Comparison of ENCODE assay signal across 8 mouse cellular contexts in genomic region chr13:56266435-56266834, GRCm38 (mm10). TPM values are rescaled to one million over a fixed set of nuclear protein-coding genes. Genes with fewer than 3 reads are reported as not detected.
A peak's percentile ranks its signal among the peaks of the same experiment; 100 is the strongest.
DNase-seq lines count a peak whose midpoint lies in the region; ATAC-seq and TF ChIP-seq lines count a peak whose summit lies in the region.

No protein-coding gene starts in this region.

- TF ChIP-seq EP300 in liver, postnatal 0 days (IDR thresholded peaks at IDR 0.05; ENCODE audit: low read depth), result no peak

- DNase-seq in frontal cortex, adult 2 months (ENCODE audit: extremely low spot score in 1 of 2, low spot score in 1 of 2), result peak; percentile 10 to 67
- no peak for DNase-seq in frontal cortex, postnatal 25 days (ENCODE audit: low spot score in 2 of 2)
- DNase-seq in liver, postnatal 0 days, result no peak
- no peak for DNase-seq in liver
- peak; percentile 52 for DNase-seq in brain, adult 2 months (ENCODE audit: low read depth, low spot score)
- peak; percentile 32 to 40 for DNase-seq in left cerebral cortex, postnatal 25 days (ENCODE audit: low spot score in 2 of 2)
- DNase-seq in splenic B cell, adult 2 months (ENCODE audit: low read depth, low spot score), result peak; percentile 50
- no peak for DNase-seq in urinary bladder, adult 18-20 months (ENCODE audit: low spot score in 2 of 2)

- no peak overlapping the region for H3K4me3 ChIP-seq in liver, postnatal 0 days (ENCODE audit: low read depth, low read length)

- no peaks in the 10 kb centered on the region for H3K36me3 ChIP-seq in liver, postnatal 0 days (replicated peaks; ENCODE audit: insufficient read depth, low read length)
- no peaks in the 10 kb centered on the region for H3K36me3 ChIP-seq in splenic B cell, adult 2 months (ENCODE audit: control insufficient read depth, insufficient read depth, low read length, poor library complexity, severe bottlenecking)

- H3K27me3 ChIP-seq in liver, postnatal 0 days (ENCODE audit: insufficient read depth, low read length), result peaks cover 15% of the 10 kb centered on the region; the same call in 1 of the 2 replicates
- no peaks in the 10 kb centered on the region for H3K27me3 ChIP-seq in splenic B cell, adult 2 months (ENCODE audit: control insufficient read depth, insufficient read depth, low read length, poor library complexity, severe bottlenecking)

- peak; percentile 62 for TF ChIP-seq CTCF in liver, postnatal 0 days (IDR thresholded peaks at IDR 0.05; ENCODE audit: low read depth)

- H3K27ac ChIP-seq in liver, postnatal 0 days (ENCODE audit: low read depth), result no peak overlapping the region

- intact Hi-C loops in left cerebral cortex, postnatal 25 days (cut with DNase I), result loop anchor here (1.0 kb wide), 1 partner anchor 69 kb away; no protein-coding TSS in a partner anchor

- no peak overlapping the region for H3K9ac ChIP-seq in liver, postnatal 0 days (replicated peaks)

- no peak for ATAC-seq in liver, postnatal 0 days

- H3K4me1 ChIP-seq in liver, postnatal 0 days (ENCODE audit: insufficient read depth), result no peaks in the 10 kb centered on the region

- H3K4me2 ChIP-seq in liver, postnatal 0 days (ENCODE audit: low read depth, low read length), result no peak overlapping the region

- no peaks in the 10 kb centered on the region for H3K9me3 ChIP-seq in liver, postnatal 0 days (ENCODE audit: low read length)

- WGBS in liver, postnatal 0 days (ENCODE audit: insufficient replicate concordance), result 34% methylated on average over 8 of the region's 8 CpGs

RNA-seq across cellular contexts. Expression of gene Neurog1, which starts 14.5 kb away (rescaled TPM):
- polyA plus RNA-seq in frontal cortex, adult 2 months (2012; rRNA removed), result 0.13 and 0.24 TPM in 2 replicates
- not detected in 2 replicates for polyA plus RNA-seq in liver, postnatal 0 days (2015; fragmentation: Nextera tagmentation; extraction: Ambion mirVana)
- under 1 TPM; 0.18 to 0.34 TPM for total RNA-seq in left cerebral cortex, postnatal 25 days (2021)

RNA-seq across cellular contexts. Expression of gene Cxcl14, which starts 29.9 kb away (rescaled TPM):
- 125 and 137 TPM in 2 replicates for polyA plus RNA-seq in frontal cortex, adult 2 months (2012; rRNA removed)
- polyA plus RNA-seq in liver, postnatal 0 days (2015; fragmentation: Nextera tagmentation; extraction: Ambion mirVana), result 0.06 and 0.12 TPM in 2 replicates
- total RNA-seq in left cerebral cortex, postnatal 25 days (2021), result 100 to 1,000 TPM; 130 to 158 TPM

Comparison
In these comparisons a context has a peak if more than half of its experiments do, and no peak if none do; other contexts are left out.
1. DNase-seq: peak in frontal cortex, adult 2 months (2 of 2), brain, adult 2 months (single experiment), left cerebral cortex, postnatal 25 days (2 of 2) and splenic B cell, adult 2 months (single experiment); none in frontal cortex, postnatal 25 days (0 of 2), liver, postnatal 0 days (single experiment), liver (single experiment) and urinary bladder, adult 18-20 months (0 of 2).
2. RNA of gene Cxcl14, which starts 29.9 kb away (polyA plus RNA-seq): 125 to 137 TPM in frontal cortex, adult 2 months; 0.06 to 0.12 TPM in liver, postnatal 0 days; every median in the first group is over 100 times any median in the second.